Mouse (Mus musculus) adrenal gland, postnatal 4 days (tissue): Measurements from ENCODE around the gene Rnf20. TPM values are rescaled to one million over a fixed set of nuclear protein-coding genes. Genes with fewer than 3 reads are reported as not detected.

Experiments used
- DNase-seq, 2 experiments: peaks; one replicate each; pipeline ENCODE4 v3.0.0; 2021 to 2022; ENCODE audit warnings: low spot score in 2 of 2, mixed read lengths in 2 of 2
- total RNA-seq, 2 experiments: library from RNA; stranded (reverse); gene quantifications; 2 replicates each; pipeline ENCODE4 v1.2.3; 2021

The Rnf20 gene
- total RNA-seq, 2 experiments from 2014 or later = 60.6 to 60.8 TPM

DNA sequence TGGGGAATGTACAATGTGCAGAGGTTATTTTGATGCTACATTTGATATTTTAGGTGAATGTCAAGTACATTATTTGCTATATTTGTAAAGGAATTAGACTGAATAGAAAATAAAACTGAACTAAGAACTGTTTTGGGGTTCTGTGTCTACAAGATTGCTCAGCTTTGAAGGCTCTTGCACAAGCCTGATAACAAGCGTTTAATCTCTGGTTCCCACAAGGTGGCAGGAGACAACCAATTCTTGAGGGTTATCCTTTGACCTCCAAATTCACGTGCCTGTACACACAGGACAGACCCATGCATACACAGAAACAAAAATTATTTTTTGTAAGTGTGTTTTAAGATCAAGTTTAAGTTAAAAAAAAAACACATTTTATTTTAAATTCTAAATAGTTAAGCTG, 8.1 kb downstream of the Rnf20 start:
- no peak for DNase-seq

DNA sequence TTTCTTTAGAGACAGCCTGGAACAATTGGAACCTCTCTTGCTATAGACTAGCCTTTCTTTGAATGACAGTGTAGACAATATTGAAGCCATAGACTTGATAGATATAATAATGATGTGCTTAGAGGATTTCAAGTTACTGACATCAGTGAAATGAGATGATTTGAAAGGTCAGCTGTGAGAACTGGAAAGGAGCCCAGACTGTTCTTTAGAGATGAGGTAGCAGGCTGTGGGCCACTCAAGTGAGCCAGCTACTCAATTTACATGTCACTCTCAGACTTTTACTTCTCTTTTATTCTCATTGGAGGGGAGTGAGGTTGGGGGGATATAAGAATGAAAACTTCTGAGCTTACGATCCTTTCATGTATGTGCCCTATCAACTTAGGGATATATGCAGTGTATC, 27.6 kb downstream of the Rnf20 start:
- DNase-seq = no peak

GRCm38 (mm10) chr4:49661664-49662063, 29.9 kb downstream of the Rnf20 start:
- DNase-seq = no peak

DNA sequence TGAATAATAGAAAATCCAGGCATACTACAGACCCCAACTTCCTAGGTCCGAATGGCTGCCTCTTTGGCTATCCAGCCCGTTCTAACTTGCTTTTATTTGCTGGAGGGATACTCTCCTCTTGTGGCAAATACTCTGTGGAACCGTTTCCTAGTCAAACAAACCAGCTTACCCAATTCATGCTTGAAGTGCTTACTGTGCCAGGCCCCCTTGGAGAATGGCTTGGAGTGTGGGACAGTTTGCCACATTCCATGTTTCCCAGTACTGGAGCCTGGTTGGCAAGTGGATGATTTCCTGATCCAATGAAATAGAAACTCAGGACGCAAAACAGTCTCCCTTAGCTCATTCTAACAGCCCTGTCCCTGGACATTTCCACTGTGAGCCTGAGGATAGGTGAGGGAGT, 30.4 kb downstream of the Rnf20 start:
- no peak for DNase-seq

- DNase-seq = no peak
These were observed 33.0 kb downstream of the Rnf20 start for GRCm38 (mm10) chr4:49664850-49665249.

DNA sequence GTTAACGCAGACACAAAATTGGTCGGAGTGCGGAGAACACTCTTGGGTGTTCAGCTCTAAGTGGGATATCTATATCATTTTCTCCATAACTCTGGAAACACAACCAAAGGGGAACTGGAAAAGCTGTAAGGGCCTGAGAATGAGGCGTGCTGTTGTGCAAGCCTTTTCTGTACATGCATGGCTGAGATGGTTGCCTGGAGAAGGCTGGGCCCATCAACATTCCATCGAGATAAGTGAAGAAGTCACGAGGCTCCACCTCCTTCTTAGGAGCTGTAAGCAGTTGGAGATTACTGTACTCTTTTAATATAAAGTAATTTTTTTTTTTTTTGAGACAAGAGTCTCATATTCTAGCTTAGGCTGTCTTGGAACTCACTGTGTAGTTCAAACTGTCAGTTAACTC, 44.3 kb downstream of the Rnf20 start:
- no peak for DNase-seq

DNA sequence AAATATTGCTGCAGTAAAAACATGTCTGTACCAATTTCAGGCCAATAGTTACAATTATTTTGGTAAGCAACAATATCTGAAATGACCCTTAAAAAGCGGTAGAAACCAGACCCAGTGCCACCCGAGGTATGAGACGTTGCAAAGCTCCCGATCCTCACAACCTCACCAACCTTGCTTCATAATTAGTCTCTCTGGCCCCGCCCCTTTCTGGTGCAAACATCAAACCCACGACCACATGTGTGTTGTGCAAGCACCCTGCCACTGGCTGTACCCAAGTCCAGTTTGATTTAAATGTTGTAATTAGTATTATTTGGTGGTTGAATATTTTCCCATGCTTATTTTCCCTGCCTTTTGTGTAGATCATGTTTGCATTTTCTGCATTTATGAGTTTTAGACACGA, 45.0 kb downstream of the Rnf20 start:
- DNase-seq = no peak

DNA sequence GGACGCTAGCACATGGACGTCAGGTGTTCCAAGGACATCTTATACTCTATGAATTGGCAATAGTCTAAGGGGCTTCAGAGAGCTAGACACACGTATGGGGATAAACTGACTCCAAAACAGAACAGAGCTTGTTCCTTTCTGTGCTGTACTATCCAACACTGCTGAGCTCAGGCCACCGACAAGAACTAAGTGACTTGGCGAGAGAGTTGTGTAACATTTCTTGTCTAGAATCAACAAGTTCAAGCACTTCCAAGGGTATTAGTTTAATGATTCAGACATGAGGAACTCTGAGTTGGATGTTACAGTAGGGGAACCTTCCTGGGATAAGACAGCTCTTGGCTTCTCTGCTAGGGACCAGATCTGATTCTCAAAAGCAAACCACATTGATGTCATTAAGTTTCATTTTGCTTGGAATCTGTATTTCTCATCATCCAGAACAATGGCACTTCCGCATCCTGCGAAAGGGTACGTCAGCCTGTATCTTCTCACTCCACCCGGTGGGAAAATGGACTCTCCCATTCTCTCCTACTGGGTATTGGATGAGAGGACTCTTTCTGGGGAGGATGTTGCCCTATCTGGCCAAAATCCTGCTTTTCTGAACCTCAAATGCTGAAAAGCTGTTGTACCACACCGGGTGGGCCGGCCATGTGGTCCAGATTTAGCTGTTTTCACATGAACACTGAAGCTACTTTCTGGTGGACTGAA, 48.5 kb downstream of the Rnf20 start:
- no peak for DNase-seq

GRCm38 (mm10) chr4:49681812-49682211, 50.0 kb downstream of the Rnf20 start, which contains the start of gene Ppp3r2:
Gene Ppp3r2, minus strand, starts transcription at chr4:49682024.
- DNase-seq = no peak

DNA sequence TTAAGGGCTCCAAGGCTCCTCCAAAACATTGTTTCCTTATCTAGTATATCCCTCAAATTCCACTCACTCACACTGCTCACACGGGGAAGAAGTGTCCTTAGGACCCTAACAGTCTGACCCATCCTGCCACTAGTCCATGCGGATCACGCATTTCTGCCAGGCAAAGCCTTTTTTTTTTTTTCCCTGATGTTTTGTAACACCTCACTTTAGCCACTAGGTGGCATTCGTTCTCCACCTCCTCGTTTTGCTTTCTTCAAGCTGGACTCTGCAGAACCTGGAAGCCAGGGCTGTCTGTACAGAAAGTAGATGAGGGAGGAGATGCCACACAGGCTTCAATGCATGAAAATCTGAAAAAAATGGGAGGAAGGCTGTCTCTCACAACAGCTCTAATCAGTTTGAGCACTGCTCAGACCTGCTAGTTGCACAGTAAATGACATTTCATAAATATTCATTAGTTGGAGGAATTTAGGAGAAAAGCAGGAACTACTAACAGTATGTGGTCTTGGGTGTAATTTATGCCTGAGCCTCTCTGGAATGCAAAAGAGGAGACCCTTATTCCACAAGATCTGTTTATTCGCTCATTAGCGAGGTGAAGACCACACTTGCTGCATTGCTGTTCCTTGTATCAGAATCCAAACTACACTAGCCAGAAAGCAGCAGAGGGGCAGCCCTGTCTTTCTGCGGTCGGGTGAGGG, 56.9 kb downstream of the Rnf20 start:
- DNase-seq = peak in 1 of 2 experiments; percentile 12

DNA sequence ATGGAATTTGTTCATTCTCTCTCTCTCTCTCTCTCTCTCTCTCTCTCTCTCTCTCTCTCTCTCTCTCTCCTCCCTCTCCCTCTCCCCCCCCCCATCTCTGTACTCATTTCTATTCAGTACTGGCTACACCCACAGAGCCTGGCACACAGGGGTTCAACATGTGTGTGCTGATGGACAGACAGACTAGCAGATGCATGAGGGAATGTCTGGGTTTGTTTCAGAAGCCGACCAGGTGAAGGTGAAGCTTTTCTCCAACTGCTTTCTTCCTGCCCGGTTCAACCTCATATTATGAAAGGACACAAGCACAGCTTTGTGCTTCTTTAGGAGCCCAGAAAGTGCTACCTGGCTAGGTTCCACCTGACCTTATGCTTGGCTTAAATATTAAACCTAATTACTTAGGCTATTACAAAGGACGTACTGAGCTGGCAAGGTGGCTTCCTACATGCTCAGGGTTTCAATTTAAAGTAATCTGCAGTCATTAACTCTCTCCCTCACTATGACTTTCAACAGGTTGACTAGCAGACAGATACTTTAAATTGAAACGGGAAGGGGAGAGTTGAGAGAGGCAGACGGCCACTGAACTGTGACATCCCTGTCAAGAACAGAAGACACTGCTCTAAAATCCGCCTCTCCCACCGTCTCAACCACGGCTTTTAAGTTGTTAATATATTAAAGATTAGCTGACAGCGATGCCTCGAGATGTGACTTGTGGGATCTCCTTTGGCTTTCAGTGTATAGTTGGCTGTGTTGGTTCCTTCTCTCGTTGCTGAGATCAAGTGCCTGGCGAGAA, 59.8 kb downstream of the Rnf20 start:
- no peak for DNase-seq

Other genes starting within 250 kb of the Rnf20 start
- 1 to 10 TPM; 2.4 to 5.0 TPM for gene Acnat2, start 223.9 kb upstream of the Rnf20 start, total RNA-seq
- 1 to 10 TPM; 3.8 to 5.8 TPM for gene Acnat1, start 158.1 kb upstream of the Rnf20 start, total RNA-seq
- 1 to 10 TPM in 1 of 2 experiments, under 1 TPM in 1; 0.50 to 2.0 TPM for gene Baat, start 125.4 kb upstream of the Rnf20 start, total RNA-seq
- 10 to 100 TPM; 47.8 to 48.6 TPM for gene Mrpl50, start 110.9 kb upstream of the Rnf20 start, total RNA-seq
- 1 to 10 TPM; 8.9 to 9.4 TPM for gene Zfp189, start 110.8 kb upstream of the Rnf20 start, total RNA-seq
- 100 to 1,000 TPM; 112 to 217 TPM for gene Aldob, start 82.5 kb upstream of the Rnf20 start, total RNA-seq
- 10 to 100 TPM; 13.8 to 14.0 TPM for gene Tmem246, start 34.1 kb upstream of the Rnf20 start, total RNA-seq
- gene Ppp3r2, start 50.0 kb downstream of the Rnf20 start, total RNA-seq = not detected
- gene Grin3a, start 213.7 kb downstream of the Rnf20 start, total RNA-seq = 1 to 10 TPM in 1 of 2 experiments, under 1 TPM in 1; 0.95 to 1.1 TPM